In the genomic region with DNA sequence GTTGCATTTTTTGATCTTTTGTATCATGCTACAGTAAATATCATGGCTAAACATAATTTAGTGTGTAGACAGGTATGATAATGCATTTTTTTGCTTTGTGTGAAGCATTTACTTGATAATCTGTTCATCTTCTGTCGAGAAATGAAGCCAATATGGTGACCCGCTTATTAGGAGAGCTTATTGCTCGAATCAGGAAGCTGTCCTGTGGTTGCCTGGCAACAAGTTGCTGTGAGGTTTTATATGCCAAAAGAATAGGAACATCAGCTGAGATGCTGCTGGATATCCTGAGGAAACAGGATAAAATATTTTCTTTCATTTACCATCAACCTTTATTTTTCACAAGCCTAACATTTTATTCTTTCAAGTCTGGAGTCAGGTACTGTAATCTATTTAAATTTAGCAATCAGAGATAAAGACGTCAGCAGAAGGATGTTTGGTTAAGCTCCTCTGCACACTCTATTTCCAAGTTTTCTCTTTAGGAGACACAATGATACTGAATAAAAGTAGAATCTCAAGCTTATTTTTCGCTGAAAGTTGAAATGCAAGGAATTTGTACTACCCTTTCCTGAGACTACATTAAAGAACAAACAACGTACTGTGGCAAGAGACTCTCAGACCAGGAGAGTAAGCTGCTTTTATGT, we compare ENCODE assay signal across 31 mouse cellular contexts. TPM values are rescaled to one million over a fixed set of nuclear protein-coding genes. Genes with fewer than 3 reads are reported as not detected.
DNase-seq lines count a peak whose midpoint lies in the region; ATAC-seq lines count a peak whose summit lies in the region.
"Had no signal": no experiment of that assay in that cellular context is flagged by ENCODE, and none has a peak within 500 bp of the region (broad histone marks: within the 10 kb centered on the region; RNA-seq: fewer than 3 reads in every experiment).

No protein-coding gene starts in this region.

- no peak overlapping the region for H3K9ac ChIP-seq in hindbrain, embryonic 16.5 days (ENCODE audit: low read depth, low read length)
- H3K9ac ChIP-seq in hindbrain, embryonic 13.5 days = no peak overlapping the region
- no peak overlapping the region for H3K9ac ChIP-seq in midbrain, embryonic 15.5 days
- no peak overlapping the region for H3K9ac ChIP-seq in midbrain, embryonic 11.5 days (ENCODE audit: low read length)
- H3K9ac ChIP-seq: embryonic facial prominence, embryonic 12.5 days; forebrain, embryonic 15.5 days; heart, embryonic 13.5 days; kidney, embryonic 15.5 days; limb, embryonic 15.5 days; liver, embryonic 14.5 days; lung, embryonic 14.5 days had no signal

- H3K27ac ChIP-seq in hindbrain, embryonic 16.5 days (ENCODE audit: low read depth, low read length) = no peak overlapping the region
- H3K27ac ChIP-seq in hindbrain, embryonic 13.5 days = no peak overlapping the region
- peak overlapping the region; percentile 60 for H3K27ac ChIP-seq in midbrain, embryonic 15.5 days
- no peak overlapping the region for H3K27ac ChIP-seq in midbrain, embryonic 11.5 days (ENCODE audit: low read depth, low read length)
- H3K27ac ChIP-seq: embryonic facial prominence, embryonic 12.5 days; forebrain, embryonic 15.5 days; heart, adult 2 months; heart, embryonic 13.5 days; kidney, embryonic 15.5 days; left cerebral cortex, adult 2 months; limb, embryonic 15.5 days; liver, embryonic 14.5 days had no signal

- intact Hi-C loops in left cerebral cortex, postnatal 36 days (cut with DNase I) = no loop called here

- ATAC-seq in hindbrain, embryonic 16.5 days = peak; percentile 71
- ATAC-seq in hindbrain, embryonic 13.5 days (ENCODE audit: low FRiP score) = no peak
- peak; percentile 91 for ATAC-seq in midbrain, embryonic 15.5 days (replicated peaks)
- ATAC-seq in midbrain, embryonic 11.5 days (ENCODE audit: low FRiP score) = no peak
- ATAC-seq: forebrain, embryonic 15.5 days had no signal

- H3K4me3 ChIP-seq in hindbrain, embryonic 16.5 days (ENCODE audit: low read length) = no peak overlapping the region
- no peak overlapping the region for H3K4me3 ChIP-seq in hindbrain, embryonic 13.5 days
- no peak overlapping the region for H3K4me3 ChIP-seq in midbrain, embryonic 15.5 days
- no peak overlapping the region for H3K4me3 ChIP-seq in midbrain, embryonic 11.5 days (ENCODE audit: low read depth, low read length)
- H3K4me3 ChIP-seq: embryonic facial prominence, embryonic 12.5 days; forebrain, embryonic 15.5 days; heart, adult 2 months; heart, embryonic 13.5 days; kidney, embryonic 15.5 days; left cerebral cortex, adult 2 months; limb, embryonic 15.5 days; megakaryocyte, embryonic 14.5 days had no signal

- no peaks in the 10 kb centered on the region for H3K36me3 ChIP-seq in hindbrain, embryonic 16.5 days (ENCODE audit: control insufficient read depth, insufficient read depth, low read length)
- H3K36me3 ChIP-seq in hindbrain, embryonic 13.5 days = no peaks in the 10 kb centered on the region
- no peaks in the 10 kb centered on the region for H3K36me3 ChIP-seq in midbrain, embryonic 15.5 days (replicated peaks)
- no peaks in the 10 kb centered on the region for H3K36me3 ChIP-seq in midbrain, embryonic 11.5 days (ENCODE audit: control insufficient read depth, insufficient read depth, low read length)
- H3K36me3 ChIP-seq: embryonic facial prominence, embryonic 12.5 days; forebrain, embryonic 15.5 days; heart, embryonic 13.5 days; kidney, embryonic 15.5 days; limb, embryonic 15.5 days had no signal

- H3K27me3 ChIP-seq in hindbrain, embryonic 16.5 days (replicated peaks; ENCODE audit: control insufficient read depth, insufficient read depth, low read length) = no peaks in the 10 kb centered on the region
- no peaks in the 10 kb centered on the region for H3K27me3 ChIP-seq in hindbrain, embryonic 13.5 days
- no peaks in the 10 kb centered on the region for H3K27me3 ChIP-seq in midbrain, embryonic 15.5 days (replicated peaks)
- no peaks in the 10 kb centered on the region for H3K27me3 ChIP-seq in midbrain, embryonic 11.5 days (ENCODE audit: control insufficient read depth, insufficient read depth, low read length)
- H3K27me3 ChIP-seq: embryonic facial prominence, embryonic 12.5 days; forebrain, embryonic 15.5 days; heart, embryonic 13.5 days; kidney, embryonic 15.5 days; limb, embryonic 15.5 days; megakaryocyte, embryonic 14.5 days had no signal

- 51% methylated on average over 6 of the region's 6 CpGs for WGBS in hindbrain, embryonic 16.5 days
- WGBS in hindbrain, embryonic 13.5 days = 71% methylated on average over 6 of the region's 6 CpGs
- 46% methylated on average over 6 of the region's 6 CpGs for WGBS in midbrain, embryonic 15.5 days
- WGBS in midbrain, embryonic 11.5 days = 67% methylated on average over 6 of the region's 6 CpGs

- no peak for DNase-seq in midbrain, embryonic 11.5 days (ENCODE audit: low spot score, missing footprints)
- DNase-seq in layer of hippocampus, adult 9-10 months (ENCODE audit: low spot score) = peak; percentile 20
- DNase-seq in retina, postnatal 1 day = peak; percentile 31
- no peak for DNase-seq in left cerebral cortex, postnatal 36 days (ENCODE audit: low spot score in 2 of 2)
- DNase-seq: adrenal gland, adult 8-10 months; cerebellum, adult 2 months; cerebellum, postnatal 25 days; gastrocnemius, postnatal 36 days; heart, adult 2 months; heart, postnatal 14 days; kidney, adult 11 months; kidney, postnatal 36 days; left cerebral cortex, postnatal 4 days; lung, embryonic 14.5 days; right cerebral cortex, postnatal 4 days; thymus, postnatal 25 days had no signal

- H3K4me2 ChIP-seq in hindbrain, embryonic 16.5 days (ENCODE audit: low read length) = no peak overlapping the region
- no peak overlapping the region for H3K4me2 ChIP-seq in hindbrain, embryonic 13.5 days
- H3K4me2 ChIP-seq in midbrain, embryonic 15.5 days = no peak overlapping the region
- no peak overlapping the region for H3K4me2 ChIP-seq in midbrain, embryonic 11.5 days
- H3K4me2 ChIP-seq: embryonic facial prominence, embryonic 12.5 days; forebrain, embryonic 15.5 days; heart, embryonic 13.5 days; kidney, embryonic 15.5 days; limb, embryonic 15.5 days; lung, embryonic 14.5 days had no signal

- H3K9me3 ChIP-seq in hindbrain, embryonic 16.5 days (ENCODE audit: control insufficient read depth, low read length) = no peaks in the 10 kb centered on the region
- H3K9me3 ChIP-seq in hindbrain, embryonic 13.5 days = no peaks in the 10 kb centered on the region
- no peaks in the 10 kb centered on the region for H3K9me3 ChIP-seq in midbrain, embryonic 15.5 days
- no peaks in the 10 kb centered on the region for H3K9me3 ChIP-seq in midbrain, embryonic 11.5 days (ENCODE audit: control insufficient read depth, low read length)
- H3K9me3 ChIP-seq: embryonic facial prominence, embryonic 12.5 days; forebrain, embryonic 15.5 days; heart, embryonic 13.5 days; kidney, embryonic 15.5 days; limb, embryonic 15.5 days; megakaryocyte, embryonic 14.5 days had no signal

- no peaks in the 10 kb centered on the region for H3K4me1 ChIP-seq in hindbrain, embryonic 16.5 days (ENCODE audit: control insufficient read depth, insufficient read depth, low read depth, low read length)
- no peaks in the 10 kb centered on the region for H3K4me1 ChIP-seq in hindbrain, embryonic 13.5 days (replicated peaks)
- H3K4me1 ChIP-seq in midbrain, embryonic 15.5 days = peaks cover 7% of the 10 kb centered on the region
- no peaks in the 10 kb centered on the region for H3K4me1 ChIP-seq in midbrain, embryonic 11.5 days (ENCODE audit: control insufficient read depth, insufficient read depth, low read length)
- H3K4me1 ChIP-seq: embryonic facial prominence, embryonic 12.5 days; forebrain, embryonic 15.5 days; heart, embryonic 13.5 days; kidney, embryonic 15.5 days; limb, embryonic 15.5 days; megakaryocyte, embryonic 14.5 days had no signal

RNA-seq across cellular contexts. Expression of a gene that starts 10.0 kb away (rescaled TPM):
- polyA plus RNA-seq in hindbrain, embryonic 16.5 days (2015; fragmentation: Nextera tagmentation; extraction: Ambion mirVana) = not detected in 2 replicates
- polyA plus RNA-seq in hindbrain, embryonic 13.5 days (2015; fragmentation: Nextera tagmentation; extraction: Ambion mirVana) = not detected in 2 replicates
- not detected in 2 replicates for polyA plus RNA-seq in midbrain, embryonic 15.5 days (2015; fragmentation: Nextera tagmentation; extraction: Ambion mirVana)
- polyA plus RNA-seq in midbrain, embryonic 11.5 days (2014; fragmentation: Nextera tagmentation; extraction: Ambion mirVana) = not detected in 2 replicates
- not detected for total RNA-seq in left cerebral cortex, postnatal 36 days (2021)
- total RNA-seq: adrenal gland, adult 8-10 months; gastrocnemius, postnatal 36 days; heart, adult 2 months; heart, postnatal 14 days; left cerebral cortex, adult 2 months; left cerebral cortex, postnatal 4 days; MEL had no signal
- polyA plus RNA-seq: C2C12; cerebellum, adult 2 months; embryonic facial prominence, embryonic 12.5 days; forebrain, embryonic 15.5 days; heart, adult 2 months; heart, embryonic 13.5 days; kidney, embryonic 15.5 days; limb, embryonic 15.5 days; liver, embryonic 14.5 days; lung, embryonic 14.5 days; neural tube, embryonic 11.5 days; stomach, embryonic 14.5 days had no signal

RNA-seq across cellular contexts. Expression of a gene that starts 12.1 kb away (rescaled TPM):
- polyA plus RNA-seq in hindbrain, embryonic 16.5 days (2015; fragmentation: Nextera tagmentation; extraction: Ambion mirVana) = not detected in 2 replicates
- not detected in 2 replicates for polyA plus RNA-seq in hindbrain, embryonic 13.5 days (2015; fragmentation: Nextera tagmentation; extraction: Ambion mirVana)
- not detected in 2 replicates for polyA plus RNA-seq in midbrain, embryonic 15.5 days (2015; fragmentation: Nextera tagmentation; extraction: Ambion mirVana)
- polyA plus RNA-seq in midbrain, embryonic 11.5 days (2014; fragmentation: Nextera tagmentation; extraction: Ambion mirVana) = not detected in 2 replicates
- total RNA-seq in left cerebral cortex, postnatal 36 days (2021) = not detected
- total RNA-seq: adrenal gland, adult 8-10 months; gastrocnemius, postnatal 36 days; heart, adult 2 months; heart, postnatal 14 days; left cerebral cortex, adult 2 months; left cerebral cortex, postnatal 4 days; MEL had no signal
- polyA plus RNA-seq: C2C12; cerebellum, adult 2 months; embryonic facial prominence, embryonic 12.5 days; forebrain, embryonic 15.5 days; heart, adult 2 months; heart, embryonic 13.5 days; kidney, embryonic 15.5 days; limb, embryonic 15.5 days; liver, embryonic 14.5 days; lung, embryonic 14.5 days; neural tube, embryonic 11.5 days; stomach, embryonic 14.5 days had no signal

RNA-seq across cellular contexts. Expression of a gene that starts 33.7 kb away (rescaled TPM):
- polyA plus RNA-seq in hindbrain, embryonic 16.5 days (2015; fragmentation: Nextera tagmentation; extraction: Ambion mirVana) = not detected in 2 replicates
- polyA plus RNA-seq in hindbrain, embryonic 13.5 days (2015; fragmentation: Nextera tagmentation; extraction: Ambion mirVana) = not detected in 2 replicates
- polyA plus RNA-seq in midbrain, embryonic 15.5 days (2015; fragmentation: Nextera tagmentation; extraction: Ambion mirVana) = not detected in 2 replicates
- polyA plus RNA-seq in midbrain, embryonic 11.5 days (2014; fragmentation: Nextera tagmentation; extraction: Ambion mirVana) = not detected in 2 replicates
- total RNA-seq in left cerebral cortex, postnatal 36 days (2021) = not detected
- total RNA-seq: adrenal gland, adult 8-10 months; gastrocnemius, postnatal 36 days; heart, adult 2 months; heart, postnatal 14 days; left cerebral cortex, adult 2 months; left cerebral cortex, postnatal 4 days; MEL had no signal
- polyA plus RNA-seq: C2C12; cerebellum, adult 2 months; embryonic facial prominence, embryonic 12.5 days; forebrain, embryonic 15.5 days; heart, adult 2 months; heart, embryonic 13.5 days; limb, embryonic 15.5 days; liver, embryonic 14.5 days; lung, embryonic 14.5 days; neural tube, embryonic 11.5 days; stomach, embryonic 14.5 days had no signal

RNA-seq across cellular contexts. Expression of a gene that starts 44.4 kb away (rescaled TPM):
- not detected in 2 replicates for polyA plus RNA-seq in hindbrain, embryonic 16.5 days (2015; fragmentation: Nextera tagmentation; extraction: Ambion mirVana)
- not detected in 2 replicates for polyA plus RNA-seq in hindbrain, embryonic 13.5 days (2015; fragmentation: Nextera tagmentation; extraction: Ambion mirVana)
- polyA plus RNA-seq in midbrain, embryonic 15.5 days (2015; fragmentation: Nextera tagmentation; extraction: Ambion mirVana) = not detected in 2 replicates
- polyA plus RNA-seq in midbrain, embryonic 11.5 days (2014; fragmentation: Nextera tagmentation; extraction: Ambion mirVana) = not detected in 2 replicates
- not detected for total RNA-seq in left cerebral cortex, postnatal 36 days (2021)
- total RNA-seq: adrenal gland, adult 8-10 months; gastrocnemius, postnatal 36 days; heart, adult 2 months; heart, postnatal 14 days; left cerebral cortex, adult 2 months; left cerebral cortex, postnatal 4 days; MEL had no signal
- polyA plus RNA-seq: C2C12; cerebellum, adult 2 months; embryonic facial prominence, embryonic 12.5 days; forebrain, embryonic 15.5 days; heart, adult 2 months; heart, embryonic 13.5 days; kidney, embryonic 15.5 days; limb, embryonic 15.5 days; liver, embryonic 14.5 days; lung, embryonic 14.5 days; neural tube, embryonic 11.5 days; stomach, embryonic 14.5 days had no signal

RNA-seq across cellular contexts. Expression of a gene that starts 50.7 kb away (rescaled TPM):
- 218 and 230 TPM in 2 replicates for polyA plus RNA-seq in hindbrain, embryonic 16.5 days (2015; fragmentation: Nextera tagmentation; extraction: Ambion mirVana)
- 63.0 and 69.8 TPM in 2 replicates for polyA plus RNA-seq in hindbrain, embryonic 13.5 days (2015; fragmentation: Nextera tagmentation; extraction: Ambion mirVana)
- polyA plus RNA-seq in midbrain, embryonic 15.5 days (2015; fragmentation: Nextera tagmentation; extraction: Ambion mirVana) = 172 and 184 TPM in 2 replicates
- 12.2 and 17.0 TPM in 2 replicates for polyA plus RNA-seq in midbrain, embryonic 11.5 days (2014; fragmentation: Nextera tagmentation; extraction: Ambion mirVana)
- 1 to 10 TPM; 3.3 to 7.3 TPM for total RNA-seq in left cerebral cortex, postnatal 36 days (2021)
- total RNA-seq: MEL had no signal
- polyA plus RNA-seq: C2C12 had no signal

Comparison
In these comparisons a context has a peak if more than half of its experiments do, and no peak if none do; other contexts are left out.
1. ATAC-seq: peak in hindbrain, embryonic 16.5 days (single experiment) and midbrain, embryonic 15.5 days (single experiment); none in hindbrain, embryonic 13.5 days (single experiment) and midbrain, embryonic 11.5 days (single experiment).
2. DNase-seq: peak in layer of hippocampus, adult 9-10 months (single experiment) and retina, postnatal 1 day (single experiment); none in midbrain, embryonic 11.5 days (single experiment) and left cerebral cortex, postnatal 36 days (0 of 2).